Mouse (Mus musculus) urinary bladder, postnatal 25 days (tissue): ENCODE data around the gene Csmd2.
"Not testable (repeated sequence)": the region's sequence is repeated elsewhere in the genome, so short reads cannot be mapped to it uniquely, and the experiment has no call there.

Source experiments
- DNase-seq: peaks from one replicate; pipeline ENCODE4 v3.0.0; 2022; ENCODE audit warnings: low spot score

Gene Csmd2

GRCm38 (mm10) chr4:128506878-128507277 lies 519.2 kb downstream of the Csmd2 start:
- no peak for DNase-seq

DNA sequence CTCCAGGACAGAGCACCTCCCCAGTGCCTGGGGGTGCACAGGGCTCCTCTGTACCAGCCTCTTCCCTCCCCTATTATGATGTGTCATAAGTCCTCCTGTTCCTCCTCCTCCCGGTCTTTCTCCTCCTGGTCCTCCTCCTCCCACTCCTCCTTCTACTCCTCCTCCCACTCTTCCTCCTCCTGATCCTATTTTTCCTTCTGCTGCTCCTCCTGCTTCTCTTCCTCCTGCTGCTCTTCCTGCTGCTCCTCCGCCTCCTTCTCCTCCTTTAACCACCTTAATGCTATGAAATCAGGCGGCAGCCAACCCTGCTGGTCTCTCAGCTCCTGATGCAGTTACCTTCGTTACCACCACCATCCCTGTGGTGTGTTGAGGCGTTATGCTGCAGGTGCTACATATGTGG lies 522.2 kb downstream of the Csmd2 start:
- no peak for DNase-seq

- DNase-seq = no peak
Measured at GRCm38 (mm10) chr4:128514496-128514895, 526.8 kb downstream of the Csmd2 start.

DNA sequence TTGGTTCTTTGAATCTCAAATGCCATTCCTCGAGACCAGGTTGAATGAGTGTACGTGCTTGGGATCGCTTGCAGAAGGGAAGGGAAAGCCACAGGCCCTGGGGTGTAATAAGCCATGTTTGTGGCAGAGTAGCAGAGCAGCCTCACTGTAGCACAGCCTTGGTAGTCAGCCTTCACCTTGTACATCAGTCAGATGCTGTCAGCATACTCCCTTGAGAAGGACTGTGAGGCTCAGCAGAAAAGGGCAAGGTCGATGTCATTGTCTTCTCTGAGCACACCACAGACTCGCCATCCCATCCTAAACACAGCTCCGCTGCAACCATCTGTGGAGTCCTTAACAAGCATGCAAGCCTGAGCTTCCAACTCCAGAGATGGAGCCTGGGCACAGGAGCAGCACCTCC lies 533.6 kb downstream of the Csmd2 start:
- no peak for DNase-seq

- no peak for DNase-seq
Measured at GRCm38 (mm10) chr4:128543378-128543777, 555.7 kb downstream of the Csmd2 start.

- DNase-seq = not testable (repeated sequence)
Measured at GRCm38 (mm10) chr4:128543956-128544486, 556.4 kb downstream of the Csmd2 start.

DNA sequence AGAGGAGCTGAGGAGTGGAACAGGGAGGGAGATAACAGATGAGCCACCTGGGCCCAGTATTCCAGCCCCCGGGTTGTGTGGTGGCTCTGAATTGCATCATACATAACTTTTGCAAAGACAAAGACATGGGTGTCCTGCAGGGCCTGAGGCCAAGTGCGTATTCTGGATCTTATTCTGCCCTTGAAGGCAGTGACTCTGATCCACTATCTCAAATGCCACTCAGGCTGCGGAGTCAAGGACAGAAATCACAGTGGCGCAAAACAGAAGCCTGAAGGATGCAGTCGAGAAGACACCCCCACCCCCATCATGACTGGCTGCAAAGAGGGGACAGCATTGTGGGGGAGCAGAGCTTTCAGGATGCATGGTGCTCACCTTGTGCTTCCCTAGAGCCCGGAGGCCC lies 563.1 kb downstream of the Csmd2 start:
- no peak for DNase-seq

GRCm38 (mm10) chr4:128554198-128554597 lies 566.5 kb downstream of the Csmd2 start:
- DNase-seq = no peak

DNA sequence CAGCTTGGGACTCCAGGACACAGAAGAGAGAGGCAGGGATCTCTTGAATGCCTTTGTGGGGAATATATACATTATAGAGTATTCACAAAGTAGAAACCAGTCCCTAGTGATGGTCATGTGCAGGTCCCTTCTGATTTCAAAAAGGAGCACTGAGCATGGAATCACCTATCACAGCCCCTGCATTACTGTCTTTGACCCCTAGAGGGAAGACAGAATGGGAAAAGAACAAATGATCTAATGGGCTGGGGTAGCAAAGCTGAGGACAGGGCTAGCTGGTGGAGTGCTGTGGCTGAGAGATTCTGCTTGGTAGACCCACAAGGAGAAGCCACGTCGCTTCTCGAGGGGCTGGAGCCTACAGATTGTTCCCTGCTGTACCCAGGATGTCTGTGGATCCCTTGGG lies 572.7 kb downstream of the Csmd2 start:
- DNase-seq = no peak

DNA sequence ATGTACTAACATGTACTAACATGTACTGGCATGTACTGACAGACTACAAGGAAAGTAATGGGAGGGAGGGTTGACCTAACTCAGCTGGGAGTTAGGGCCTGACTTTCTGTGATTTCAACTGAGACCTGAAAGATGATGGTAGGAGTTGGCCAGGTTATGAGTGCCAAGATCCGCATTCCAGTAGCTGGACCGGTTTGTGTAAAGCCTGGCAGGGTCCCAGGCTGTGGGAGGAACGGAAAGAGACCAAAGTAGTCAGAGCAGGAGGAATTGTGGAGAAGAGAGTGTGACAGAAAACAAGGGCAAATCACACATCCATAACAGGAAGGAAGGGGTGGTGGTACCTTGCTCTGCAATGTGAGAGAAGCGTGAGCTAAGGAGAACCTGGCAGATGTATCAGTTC lies 588.2 kb downstream of the Csmd2 start:
- DNase-seq = no peak

DNA sequence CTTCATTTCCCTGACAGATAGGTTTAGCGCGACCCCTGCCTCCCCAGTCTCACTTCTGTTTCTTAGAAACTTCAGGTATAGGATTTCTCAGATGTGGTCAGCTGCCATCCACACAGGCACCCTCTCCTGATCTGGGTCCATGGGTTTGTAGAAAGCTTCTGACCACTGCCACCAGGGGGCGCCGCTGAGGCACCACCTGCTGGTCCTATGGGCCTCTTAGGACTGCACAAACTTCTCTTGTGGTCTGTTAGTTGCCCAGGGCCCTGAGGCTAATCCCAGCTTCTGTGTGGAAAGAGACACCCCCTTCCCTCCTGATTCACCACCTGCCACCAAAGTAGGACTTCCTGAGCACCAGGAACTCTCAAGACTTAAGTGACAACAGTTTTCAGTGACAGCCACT lies 591.5 kb downstream of the Csmd2 start:
- peak; percentile 8 for DNase-seq

- no peak for DNase-seq
Measured at GRCm38 (mm10) chr4:128593286-128593685, 605.6 kb downstream of the Csmd2 start.

DNA sequence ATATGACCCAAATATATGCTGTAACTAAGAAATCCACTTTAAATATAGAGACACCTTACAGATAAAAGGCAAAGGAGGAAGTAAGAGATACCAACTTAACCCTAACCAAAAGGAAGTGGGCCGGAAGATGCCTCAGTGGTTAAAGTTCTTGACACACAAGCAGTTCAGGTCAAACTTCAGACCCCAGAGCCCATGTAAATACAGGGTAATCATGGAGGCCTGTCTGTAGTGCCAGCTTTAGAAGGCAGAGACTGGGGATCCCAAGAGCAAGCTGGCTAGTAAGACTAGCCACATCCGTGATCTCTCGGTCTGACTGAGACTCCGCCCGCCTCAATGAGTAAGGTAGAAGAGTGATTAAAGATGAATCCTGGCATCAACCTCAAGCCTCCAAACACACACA lies 606.4 kb downstream of the Csmd2 start:
- no peak for DNase-seq

DNA sequence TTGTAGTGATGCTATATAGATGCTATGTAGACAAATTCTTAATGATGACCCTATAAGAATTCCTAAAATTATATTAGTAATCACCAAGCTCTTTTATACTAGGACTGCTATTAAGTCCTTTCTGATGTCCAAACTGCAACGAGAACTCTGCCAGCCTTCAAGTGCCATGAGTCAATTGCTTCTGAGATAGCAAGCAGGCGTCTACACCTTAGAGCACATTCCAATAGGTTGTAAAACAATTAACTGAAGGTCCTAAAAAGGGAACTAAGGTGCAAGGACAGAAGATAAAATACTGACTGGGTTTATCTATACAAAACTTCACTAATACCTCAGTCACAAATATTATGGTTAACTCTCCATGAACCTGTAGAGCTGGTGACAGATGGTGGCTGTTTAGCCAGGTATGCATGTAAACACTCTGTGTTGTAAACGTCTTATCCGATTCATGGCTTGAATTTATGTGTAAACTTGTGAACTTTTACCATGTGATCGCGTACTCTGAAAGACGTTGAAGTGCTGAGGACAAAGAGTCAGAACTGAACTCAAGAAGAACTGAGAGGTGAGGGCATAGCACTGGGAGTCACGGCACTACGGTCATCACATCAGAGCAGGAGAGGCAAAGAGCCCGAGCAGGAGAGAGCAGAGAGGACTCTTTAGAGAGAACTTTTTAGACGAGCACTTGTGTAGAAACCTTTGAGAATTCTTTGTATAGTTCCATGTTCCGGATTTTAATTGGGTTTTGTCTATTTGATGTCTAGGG lies 610.3 kb downstream of the Csmd2 start:
- no peak for DNase-seq

DNA sequence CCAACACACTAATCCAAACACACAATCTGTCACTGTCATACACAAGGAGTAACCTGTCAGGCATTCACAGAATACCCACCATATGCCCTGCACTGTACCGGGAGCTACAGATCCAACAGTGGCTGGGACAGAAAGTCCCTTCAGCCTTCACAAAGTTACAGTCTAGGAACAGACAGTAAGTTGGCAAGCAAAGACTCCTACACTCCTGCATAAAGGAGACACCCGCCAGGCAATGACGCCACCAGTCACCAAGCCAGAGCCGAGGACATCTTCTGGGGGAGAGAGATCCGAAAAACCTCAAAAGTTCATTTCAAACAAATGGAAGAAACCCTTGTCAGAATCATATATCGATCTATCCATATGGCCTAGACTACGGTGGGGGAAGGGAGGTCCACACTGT lies 618.9 kb downstream of the Csmd2 start:
- no peak for DNase-seq

DNA sequence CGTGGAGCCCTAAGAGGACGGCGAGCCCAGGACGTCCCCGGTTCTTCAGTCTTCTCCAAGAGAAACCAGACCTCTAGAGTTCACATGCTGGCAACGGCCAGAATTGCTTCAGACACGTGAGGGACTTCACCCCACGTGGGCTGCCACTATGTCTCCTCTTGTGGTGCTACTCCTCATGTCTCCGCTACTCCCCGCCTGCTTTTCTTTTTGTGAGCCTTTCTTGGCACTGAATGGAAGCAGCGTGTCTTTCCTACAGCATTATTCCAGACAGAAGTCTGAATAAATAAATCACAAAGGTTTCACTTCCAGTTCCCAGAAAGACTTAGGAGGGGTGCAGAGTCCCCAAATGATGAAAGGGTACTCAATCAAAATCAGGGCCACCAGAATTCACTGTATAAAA lies 620.0 kb downstream of the Csmd2 start:
- no peak for DNase-seq

- DNase-seq = no peak
Measured at GRCm38 (mm10) chr4:128609276-128609924, 621.7 kb downstream of the Csmd2 start.

GRCm38 (mm10) chr4:128609925-128610402 lies 622.3 kb downstream of the Csmd2 start, which contains the start of gene Zscan20:
TSS of gene Zscan20 (minus strand) at chr4:128610098.
- DNase-seq = peak; percentile 82

DNA sequence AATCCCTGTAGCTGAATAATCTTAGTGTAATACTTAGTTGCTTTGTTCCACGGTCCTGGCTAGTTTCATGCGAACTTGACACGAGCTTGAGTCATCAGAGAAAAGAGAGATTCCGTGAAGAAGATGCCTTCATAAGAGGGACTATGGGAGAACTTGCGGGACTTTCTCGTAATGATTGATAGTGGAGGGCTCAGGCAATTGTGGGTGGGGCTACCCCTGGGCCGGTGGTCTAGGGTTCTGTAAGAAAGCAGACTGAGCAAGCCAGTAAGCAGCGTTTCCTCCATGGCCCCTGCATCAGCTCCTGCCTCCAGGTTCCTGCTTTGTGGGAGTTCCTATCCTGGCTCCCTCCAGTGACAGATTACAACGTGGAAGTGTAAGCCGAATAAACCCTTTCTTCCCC lies 623.0 kb downstream of the Csmd2 start:
- DNase-seq = no peak

DNA sequence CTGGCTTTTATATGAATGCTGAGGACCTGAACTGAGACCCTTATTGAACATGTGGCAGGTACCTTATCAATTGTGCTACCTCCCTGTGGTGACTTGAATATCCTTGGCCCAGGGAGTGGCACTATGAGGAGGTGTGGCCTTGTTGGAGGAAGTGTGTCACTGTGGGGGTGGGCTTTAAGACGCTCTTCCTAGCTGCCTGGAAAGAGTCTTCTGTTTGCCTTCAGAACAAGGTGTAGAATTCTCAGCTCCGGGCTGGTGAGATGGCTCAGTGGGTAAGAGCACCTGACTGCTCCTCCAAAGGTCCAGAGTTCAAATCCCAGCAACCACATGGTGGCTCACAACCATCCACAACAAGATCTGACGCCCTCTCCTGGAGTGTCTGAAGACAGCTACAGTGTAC lies 624.1 kb downstream of the Csmd2 start:
- not testable (repeated sequence) for DNase-seq

DNA sequence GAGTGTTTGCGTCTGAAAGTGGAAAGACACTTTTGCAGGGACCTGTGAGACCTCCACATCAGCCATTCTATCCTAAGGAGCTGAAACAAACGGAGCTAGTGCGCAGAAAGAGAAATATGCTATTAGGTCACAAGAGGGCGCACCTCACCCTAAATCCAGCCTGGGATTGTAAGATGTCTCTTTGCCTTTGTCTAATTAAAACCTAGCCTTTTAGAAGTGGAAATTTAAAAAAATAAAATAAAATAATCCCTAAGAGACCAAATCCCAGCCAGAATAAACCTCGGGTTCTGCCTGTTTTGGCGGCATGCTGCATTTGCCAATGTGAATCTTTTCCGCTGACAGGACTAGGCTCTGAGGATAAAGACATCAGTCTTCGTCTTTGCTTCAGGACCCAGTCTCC lies 625.7 kb downstream of the Csmd2 start:
- DNase-seq = no peak

DNA sequence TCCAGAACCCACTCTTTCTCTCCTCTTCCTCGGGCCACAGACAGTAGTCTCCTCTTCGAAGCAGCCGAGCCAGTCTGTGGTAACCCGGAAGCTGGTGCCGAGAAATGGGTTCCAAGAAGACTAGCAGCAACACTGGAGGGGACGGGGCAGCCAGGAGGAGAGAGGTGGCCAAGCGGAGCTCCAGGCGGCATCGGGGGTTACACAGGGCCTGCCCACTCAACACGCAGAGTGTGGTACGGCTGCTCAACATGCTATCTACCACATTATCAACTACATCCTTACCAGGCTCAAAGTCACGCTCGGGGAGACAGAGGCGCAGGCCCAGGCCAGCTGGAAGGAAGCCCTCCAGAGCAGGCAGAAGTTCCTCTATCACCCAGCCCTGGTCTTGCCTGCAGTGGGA lies 628.1 kb downstream of the Csmd2 start:
- DNase-seq = no peak
